Mouse (Mus musculus) MEL (cell line): ENCODE measurements around the gene Lman1l.

ENCODE experiments used
- KAT2A ChIP-seq: conservative IDR thresholded peaks from 2 replicates; pipeline ENCODE4 v1.6.1; 2012; ENCODE audit warnings: low read depth, low read length, improper control_type of control experiment, inconsistent platforms
- POLR2AphosphoS5 ChIP-seq: IDR thresholded peaks from 2 replicates; pipeline ENCODE4 v1.6.1; 2012; ENCODE audit warnings: low read depth, borderline replicate concordance, mild to moderate bottlenecking, inconsistent platforms, low read length, moderate library complexity, mixed read lengths
- SIN3A ChIP-seq: IDR thresholded peaks from 2 replicates; pipeline ENCODE4 v1.6.1; 2012; ENCODE audit warnings: low read length, improper control_type of control experiment, inconsistent platforms

GRCm38 (mm10) chr9:57656631-57657350 lies 36.2 kb upstream of the Lman1l start:
- no peak for TF ChIP-seq POLR2AphosphoS5
- TF ChIP-seq SIN3A: no peak
- TF ChIP-seq KAT2A: no peak
